Mouse (Mus musculus) naive thymus-derived CD4-positive, alpha-beta T cell, adult 2 months (primary cell): Measurements from ENCODE around the gene Phldb2.

Source experiments
- DNase-seq: peaks from one replicate; pipeline ENCODE4 v3.0.0-alpha.2; 2011; ENCODE audit warnings: low read depth

Gene Phldb2

GRCm38 (mm10) chr16:45791286-45791685, 162.1 kb downstream of the Phldb2 start:
- no peak for DNase-seq

- no peak for DNase-seq
Observed at GRCm38 (mm10) chr16:45789311-45789710, 164.1 kb downstream of the Phldb2 start.

- DNase-seq = no peak
Observed at GRCm38 (mm10) chr16:45787650-45788049, 165.7 kb downstream of the Phldb2 start.

DNA sequence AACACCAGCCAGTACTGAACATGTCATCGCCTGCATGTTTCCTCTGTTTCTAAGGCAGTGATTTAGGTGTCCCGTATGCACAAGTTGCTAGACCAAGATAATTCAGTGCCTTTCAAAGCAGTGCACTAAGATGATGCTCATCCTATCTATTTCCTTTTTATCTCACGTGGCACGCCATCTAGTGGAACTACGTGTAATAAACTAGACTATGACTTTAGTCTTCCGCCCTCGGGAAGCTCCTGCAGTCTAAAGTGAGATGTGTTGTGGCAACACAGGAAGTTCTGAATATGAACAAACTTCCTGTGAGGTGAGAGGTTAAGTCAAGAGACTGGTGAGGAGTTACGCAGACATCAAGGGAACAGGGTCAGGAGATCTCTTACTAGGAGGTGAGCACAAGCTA, 166.8 kb downstream of the Phldb2 start:
- DNase-seq = peak; percentile 87

- DNase-seq = peak; percentile 41
Observed at GRCm38 (mm10) chr16:45780001-45780400, 173.4 kb downstream of the Phldb2 start.

- no peak for DNase-seq
Observed at GRCm38 (mm10) chr16:45774813-45775212, 178.6 kb downstream of the Phldb2 start.

GRCm38 (mm10) chr16:45770914-45771313, 182.5 kb downstream of the Phldb2 start:
- no peak for DNase-seq

GRCm38 (mm10) chr16:45767853-45768640, 185.4 kb downstream of the Phldb2 start:
- DNase-seq = no peak

- no peak for DNase-seq
Observed at GRCm38 (mm10) chr16:45767434-45767833, 186.0 kb downstream of the Phldb2 start.

GRCm38 (mm10) chr16:45765801-45766494, 187.4 kb downstream of the Phldb2 start:
- no peak for DNase-seq

GRCm38 (mm10) chr16:45765102-45765501, 188.3 kb downstream of the Phldb2 start:
- DNase-seq = no peak

DNA sequence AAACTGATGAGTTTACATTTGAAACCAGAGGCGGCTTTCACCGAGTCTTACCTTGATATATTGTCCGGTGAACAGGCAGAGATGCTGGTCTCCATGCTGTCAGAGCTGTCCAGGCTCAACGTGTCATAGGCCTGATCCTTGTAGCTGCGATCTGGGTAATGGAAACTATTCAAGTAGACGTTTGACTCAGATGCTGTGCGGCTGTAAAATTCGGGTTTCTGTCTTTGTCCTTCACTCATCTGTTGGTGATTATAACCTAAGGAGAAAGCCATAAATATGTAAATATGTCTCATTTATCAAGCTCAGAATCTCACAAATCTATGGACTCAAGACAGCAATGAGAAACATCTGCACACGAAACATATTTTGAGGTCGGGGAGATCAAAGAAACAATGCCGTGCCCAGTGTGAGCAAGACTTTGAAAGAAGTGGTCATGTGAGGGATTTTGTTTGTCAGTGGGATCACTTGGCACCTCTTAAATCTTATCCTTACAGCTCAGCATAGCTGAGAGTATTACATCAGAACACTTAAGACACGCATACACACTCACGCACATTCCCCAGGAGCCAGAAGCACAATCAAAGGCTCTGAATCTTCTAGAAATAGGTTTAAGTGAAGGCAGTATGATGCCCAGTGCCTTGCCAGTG, 190.4 kb downstream of the Phldb2 start:
- DNase-seq = no peak

- DNase-seq = no peak
Observed at GRCm38 (mm10) chr16:45761425-45761824, 192.0 kb downstream of the Phldb2 start.

- no peak for DNase-seq
Observed at GRCm38 (mm10) chr16:45758726-45759269, 194.6 kb downstream of the Phldb2 start.

DNA sequence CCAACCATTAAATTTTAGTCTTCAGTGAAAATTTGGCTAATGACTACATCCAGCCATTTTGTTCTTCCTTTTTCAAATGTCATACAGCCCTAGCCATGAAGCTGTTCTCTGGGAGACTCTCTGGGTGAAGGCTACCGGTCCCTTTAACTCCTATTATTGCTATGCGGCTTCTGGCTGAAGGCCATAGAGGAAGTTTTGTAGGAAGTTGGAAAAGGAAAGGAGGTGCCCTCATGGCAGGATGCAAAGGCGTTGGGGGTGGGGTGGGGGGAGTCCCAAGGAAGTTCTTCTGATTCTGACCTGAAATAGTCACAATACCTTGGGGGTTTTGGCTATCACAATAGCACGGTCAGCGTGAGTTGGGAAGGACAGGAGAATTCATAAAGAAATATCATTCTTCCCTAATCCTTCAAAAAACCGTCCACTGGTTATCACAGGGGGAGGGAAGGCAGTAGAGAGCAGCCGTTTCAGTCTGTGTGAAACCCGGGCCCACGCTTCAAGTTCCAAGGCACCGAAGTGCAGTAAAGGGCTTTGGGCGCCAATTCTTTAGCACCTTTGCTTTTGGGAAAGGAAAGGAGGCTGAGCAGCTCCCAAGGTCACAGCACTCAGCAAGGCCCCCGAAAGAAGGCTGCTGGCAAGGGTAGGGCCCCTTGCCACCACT, 195.8 kb downstream of the Phldb2 start:
- DNase-seq = no peak

GRCm38 (mm10) chr16:45756855-45757254, 196.5 kb downstream of the Phldb2 start:
- DNase-seq = peak; percentile 80

- peak; percentile 19 for DNase-seq
Observed at GRCm38 (mm10) chr16:45743591-45744144, 209.7 kb downstream of the Phldb2 start.

- DNase-seq = peak; percentile 96
Observed at GRCm38 (mm10) chr16:45742615-45743476, 210.6 kb downstream of the Phldb2 start, which contains the start of gene Abhd10. Gene Abhd10 (minus strand): TSS chr16:45742955.

DNA sequence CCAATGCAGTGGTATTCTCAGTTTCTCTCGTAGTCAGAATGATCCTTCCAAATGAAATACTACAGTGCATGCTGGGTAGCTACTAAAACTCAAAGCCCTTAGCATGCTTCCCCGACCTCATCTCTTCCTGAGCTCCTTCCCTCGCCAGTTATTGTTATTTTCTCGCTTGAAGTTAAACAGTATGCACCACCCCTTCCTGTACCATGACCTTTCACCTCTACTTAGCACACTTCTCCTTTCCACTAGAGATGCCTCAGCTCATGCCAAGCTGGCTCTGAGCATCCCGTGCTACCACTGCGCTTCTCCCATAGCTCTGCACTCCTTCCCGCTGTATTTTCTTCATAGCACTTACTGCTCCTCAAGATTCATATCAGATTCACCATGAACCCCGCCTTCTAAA, 215.5 kb downstream of the Phldb2 start:
- DNase-seq = no peak

DNA sequence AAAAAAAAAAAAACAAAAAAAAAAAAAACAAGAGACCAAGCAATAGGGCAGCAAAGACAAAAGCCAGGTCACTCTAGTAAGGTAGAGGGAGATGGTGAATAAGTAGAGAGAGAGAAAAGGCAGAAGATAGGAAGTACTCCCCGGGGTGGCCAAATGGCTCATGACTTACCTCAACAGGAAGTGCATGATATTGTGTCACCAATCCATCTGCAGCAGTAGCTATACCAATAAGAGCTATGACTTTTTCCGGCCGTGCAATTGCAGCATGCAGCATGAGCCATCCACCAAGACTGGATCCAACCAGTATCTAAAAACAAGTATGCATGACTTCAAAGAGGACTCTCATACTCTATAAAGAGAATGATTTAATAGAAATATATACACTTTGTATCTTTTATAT, 216.7 kb downstream of the Phldb2 start:
- DNase-seq = no peak

DNA sequence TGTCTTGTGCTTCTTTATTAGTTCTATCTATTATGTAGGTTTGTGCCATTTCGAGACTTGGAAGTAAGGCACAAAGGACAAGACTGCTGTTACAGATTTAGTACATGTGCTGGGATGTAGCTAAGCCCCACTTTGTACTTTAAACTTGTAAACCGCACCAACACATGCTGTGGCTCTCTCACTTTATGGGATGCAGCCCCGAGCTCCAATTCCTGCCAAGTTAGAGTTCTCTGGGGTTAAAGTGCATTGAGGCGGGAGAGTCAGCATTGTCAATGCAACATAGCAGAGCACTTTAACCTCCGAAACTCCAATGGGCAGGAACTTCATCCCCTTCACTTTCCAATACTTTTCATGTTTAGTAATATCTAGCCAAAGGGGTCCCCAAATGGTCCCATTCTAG, 224.2 kb downstream of the Phldb2 start:
- no peak for DNase-seq
